Mouse (Mus musculus) testis, adult 2 months (tissue): ENCODE results near the gene Pkdcc.

Experiments
- CTCF ChIP-seq: fragments of 200-500 bp; IDR thresholded peaks from 2 replicates; pipeline ENCODE4 v1.5.1; 2012; ENCODE audit warnings: low read depth, mild to moderate bottlenecking, inconsistent platforms, low read length, moderate library complexity; ENCODE audit not compliant: control insufficient read depth, insufficient read depth, insufficient replicate concordance
- POLR2A ChIP-seq: fragments of 200-500 bp; IDR thresholded peaks from 2 replicates; pipeline ENCODE4 v1.6.1; 2012; ENCODE audit warnings: low read depth, mild to moderate bottlenecking, inconsistent platforms, low read length, moderate library complexity; ENCODE audit not compliant: control insufficient read depth

DNA sequence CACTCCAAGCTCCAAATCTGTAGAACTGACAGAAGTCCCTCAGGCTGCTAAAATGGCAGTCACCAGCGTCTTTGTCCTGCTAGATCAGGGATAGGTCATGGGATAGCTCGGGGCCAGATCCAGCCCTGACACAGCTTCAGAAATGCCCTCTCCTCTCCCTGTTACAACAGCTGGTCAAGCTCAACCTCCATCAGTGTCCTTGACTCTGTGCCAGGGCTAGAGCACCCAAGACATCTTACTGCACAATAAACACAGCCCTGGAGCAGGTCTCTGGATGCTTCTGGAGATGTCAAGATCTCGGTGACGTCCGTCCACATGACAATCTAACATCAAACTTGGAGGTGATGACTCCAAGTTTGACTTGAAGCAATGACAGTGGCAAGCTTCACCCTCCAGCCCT, 48.9 kb upstream of the Pkdcc start:
- TF ChIP-seq POLR2A (no peak), CTCF (no peak)
